Mouse (Mus musculus): ENCODE results near the gene Fam187b.

DNA sequence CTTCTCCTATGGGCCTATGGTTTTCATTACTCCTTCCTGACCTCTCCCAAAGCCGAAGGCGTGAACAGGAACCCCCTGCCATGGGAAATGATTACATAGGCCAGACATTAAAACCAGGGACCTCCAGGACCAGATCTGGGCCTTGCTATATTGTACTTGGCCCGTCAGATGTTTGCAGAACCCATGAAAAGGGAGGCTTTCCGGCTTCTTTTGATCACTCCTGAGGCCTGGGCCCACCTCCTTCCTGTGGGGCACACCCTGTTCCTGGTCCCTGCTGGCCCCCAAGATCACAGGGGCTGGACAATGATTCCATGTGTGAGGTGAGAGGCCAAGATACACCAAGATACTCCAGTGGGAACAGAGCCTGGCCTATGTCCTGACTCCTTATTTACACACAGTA is 4.4 kb upstream of the Fam187b start:
- TF ChIP-seq CTCF (IDR thresholded peaks at IDR 0.05; ENCODE audit: low read depth) (no peak), EP300 (IDR thresholded peaks at IDR 0.05; ENCODE audit: low read depth) (no peak)

Data from liver, embryonic 14.5 days (tissue).